Mouse (Mus musculus) adrenal gland, postnatal 4 days (tissue): ENCODE measurements around the gene Mdm2. TPM values are rescaled to one million over a fixed set of nuclear protein-coding genes. Genes with fewer than 3 reads are reported as not detected.

Experiments used
- DNase-seq, 2 experiments: peaks; one replicate each; pipeline ENCODE4 v3.0.0; 2021 to 2022; ENCODE audit warnings: low spot score in 2 of 2, mixed read lengths in 2 of 2
- total RNA-seq, 2 experiments: library from RNA; stranded (reverse); gene quantifications; 2 replicates each; pipeline ENCODE4 v1.2.3; 2021

Gene Mdm2
- total RNA-seq, 2 experiments from 2014 or later = 63.3 to 67.4 TPM

DNA sequence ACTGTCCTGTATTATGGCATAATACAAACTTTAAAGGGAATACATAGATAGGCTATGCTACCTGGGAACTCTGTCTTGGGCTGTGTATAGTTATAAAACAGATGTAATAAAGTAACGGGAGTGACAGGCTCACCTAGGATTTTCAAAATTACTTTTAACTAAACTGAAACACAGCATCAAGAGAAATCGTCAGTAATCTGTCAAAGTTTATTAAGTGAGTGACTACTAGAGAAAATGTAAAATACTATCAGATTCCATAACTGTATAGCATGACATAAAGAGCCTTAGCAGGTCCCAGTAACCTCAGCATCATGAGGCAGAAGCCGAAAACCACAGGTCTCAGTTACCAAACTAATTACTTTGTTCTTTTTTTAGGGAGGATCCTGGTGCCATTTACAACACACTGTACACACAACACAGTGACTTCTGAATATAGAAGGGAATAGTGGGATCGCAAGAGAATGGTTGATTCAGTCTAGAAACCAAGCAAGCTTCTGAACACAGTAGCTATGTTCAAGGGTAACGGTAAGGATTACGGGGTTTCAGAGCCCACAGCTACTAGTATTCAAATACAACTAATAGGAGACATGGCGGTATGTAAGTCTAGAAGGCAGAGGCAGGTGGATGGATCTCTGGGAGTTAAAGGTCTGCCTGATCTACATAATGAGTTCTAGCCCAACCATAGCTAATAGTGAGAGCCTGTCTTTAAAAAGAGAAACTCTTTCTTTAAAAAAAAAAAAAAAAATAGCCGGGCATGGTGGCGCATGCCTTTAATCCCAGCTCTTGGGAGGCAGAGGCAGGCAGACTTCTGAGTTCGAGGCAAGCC lies 12.0 kb downstream of the Mdm2 start:
- no peak for DNase-seq

DNA sequence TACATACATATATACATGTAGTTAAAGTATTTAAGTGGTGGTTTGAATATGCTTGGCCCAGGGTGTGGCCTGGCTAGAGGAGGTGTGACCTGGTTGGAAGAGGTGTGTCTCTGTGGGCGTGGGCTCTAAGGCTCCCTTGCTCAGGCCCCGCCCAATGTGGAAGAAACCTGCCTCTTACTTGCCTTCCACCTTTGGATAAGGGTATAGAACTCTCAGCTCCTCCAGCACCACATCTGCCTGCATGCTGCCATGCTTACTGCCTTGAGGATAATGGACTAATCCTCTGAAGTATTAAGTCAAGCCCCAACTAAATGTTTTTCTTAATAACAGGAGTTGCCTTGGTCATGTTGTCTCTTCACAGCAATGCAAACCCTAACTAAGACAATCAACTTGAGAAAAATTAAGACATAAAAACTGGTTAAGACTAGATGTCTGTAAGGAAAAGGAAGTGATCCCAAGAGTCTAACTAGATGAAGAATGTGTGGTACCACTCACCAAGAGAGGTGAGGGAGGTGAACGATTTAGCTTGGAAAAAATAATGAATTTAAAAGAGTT lies 12.9 kb downstream of the Mdm2 start:
- DNase-seq = no peak

DNA sequence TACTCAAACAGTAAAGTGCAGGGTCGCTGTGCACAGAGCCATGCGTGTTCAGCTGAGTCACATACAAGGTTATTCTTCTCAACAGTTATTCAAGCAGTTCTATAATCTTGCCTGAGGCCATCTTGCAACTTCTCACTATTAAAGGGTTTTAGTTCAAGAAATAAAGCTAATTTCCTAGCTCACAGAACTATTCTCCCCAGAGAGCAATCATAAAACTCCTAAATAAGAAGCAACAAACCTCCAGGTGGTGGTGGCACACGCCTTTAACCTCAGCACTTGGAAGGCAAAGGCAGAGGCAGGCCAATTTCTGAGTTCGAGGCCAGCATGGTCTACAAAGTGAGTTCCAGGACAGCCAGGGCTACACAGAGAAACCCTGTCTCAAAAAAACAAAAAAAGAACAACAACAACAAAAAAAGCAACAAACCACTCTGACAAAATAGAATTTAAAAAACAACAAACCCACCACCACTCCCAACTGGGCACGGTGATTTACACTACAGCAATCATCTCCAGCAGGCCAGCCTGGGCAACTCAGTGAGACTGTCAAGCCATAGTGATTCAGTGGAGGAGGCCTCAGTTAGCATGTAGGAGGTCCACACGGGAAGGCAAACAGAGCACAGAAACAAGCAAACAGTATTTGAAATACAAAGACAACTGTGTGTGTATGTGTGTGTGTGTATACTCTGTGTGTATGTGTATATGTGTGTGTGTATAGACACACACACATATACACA lies 13.6 kb downstream of the Mdm2 start:
- DNase-seq = no peak

DNA sequence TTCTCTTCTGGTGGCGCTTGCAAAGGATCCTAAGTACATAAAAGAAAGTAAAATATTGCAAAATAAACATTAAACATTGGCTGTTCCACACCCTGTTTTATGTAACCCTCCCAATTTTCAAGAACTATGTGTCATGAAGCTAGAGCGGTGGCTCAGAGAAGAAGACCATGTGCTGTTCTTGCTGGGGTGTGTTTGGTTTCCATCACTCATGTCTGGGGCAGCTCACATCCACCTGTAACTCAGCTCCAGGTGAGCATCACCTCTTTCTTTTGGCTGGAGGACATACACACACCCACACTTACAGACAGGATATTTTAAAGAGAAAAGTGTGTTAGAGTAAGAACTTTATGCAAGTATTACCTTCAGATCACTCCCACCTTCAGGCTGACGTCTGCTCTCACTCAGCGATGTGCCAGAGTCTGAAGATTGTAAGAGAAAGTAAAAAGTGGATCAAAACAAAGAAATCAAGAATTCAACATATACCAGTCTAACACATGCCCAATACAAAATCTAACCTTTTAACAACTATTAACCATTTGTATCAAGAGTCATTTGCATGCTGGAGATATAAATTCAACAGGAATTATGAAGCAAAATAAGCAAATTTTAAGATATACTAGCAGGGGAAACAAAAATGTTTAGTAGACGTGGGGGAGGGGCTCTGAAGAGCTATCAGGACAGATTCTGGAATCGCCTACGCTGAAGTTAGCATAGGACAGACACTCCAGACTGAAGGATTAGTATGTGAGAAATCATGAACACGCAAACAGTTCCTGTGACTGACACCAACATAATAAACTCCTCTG lies 14.3 kb downstream of the Mdm2 start:
- DNase-seq = no peak

DNA sequence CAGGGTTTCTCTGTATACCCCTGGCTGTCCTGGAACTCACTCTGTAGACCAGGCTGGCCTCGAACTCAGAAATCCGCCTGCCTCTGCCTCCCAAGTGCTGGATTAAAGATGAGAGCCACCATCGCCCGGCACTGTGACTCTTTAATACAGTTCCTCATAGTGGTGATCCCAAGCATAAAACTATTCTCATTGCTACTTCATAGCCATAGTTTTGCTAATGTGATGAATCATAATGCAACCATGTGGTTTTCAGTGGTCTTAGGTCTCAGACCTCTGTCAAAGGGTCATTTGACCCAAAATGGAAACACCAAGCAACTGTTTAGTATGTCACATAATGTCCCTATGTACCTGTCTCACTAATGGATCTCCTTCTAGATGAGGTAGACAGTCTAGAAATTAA lies 15.0 kb downstream of the Mdm2 start:
- no peak for DNase-seq

DNA sequence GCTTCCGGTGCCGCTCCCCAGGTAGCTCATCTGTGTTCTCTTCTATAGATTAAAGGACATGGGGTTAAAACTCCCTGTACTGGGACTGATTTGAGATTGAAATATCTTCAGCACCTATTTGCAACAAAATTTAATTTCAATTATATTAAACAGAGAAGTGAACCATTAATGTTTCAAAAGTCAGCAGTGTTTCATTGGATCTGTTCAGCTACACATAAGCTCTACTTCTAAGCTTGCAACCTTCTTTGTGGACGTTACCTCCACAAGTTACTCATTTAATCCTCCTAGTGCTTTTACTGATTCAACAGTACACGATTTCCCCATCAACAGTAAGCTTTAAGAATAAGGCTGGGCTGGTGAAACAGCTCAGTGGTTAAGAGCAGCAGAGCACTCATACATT lies 15.5 kb downstream of the Mdm2 start:
- no peak for DNase-seq

DNA sequence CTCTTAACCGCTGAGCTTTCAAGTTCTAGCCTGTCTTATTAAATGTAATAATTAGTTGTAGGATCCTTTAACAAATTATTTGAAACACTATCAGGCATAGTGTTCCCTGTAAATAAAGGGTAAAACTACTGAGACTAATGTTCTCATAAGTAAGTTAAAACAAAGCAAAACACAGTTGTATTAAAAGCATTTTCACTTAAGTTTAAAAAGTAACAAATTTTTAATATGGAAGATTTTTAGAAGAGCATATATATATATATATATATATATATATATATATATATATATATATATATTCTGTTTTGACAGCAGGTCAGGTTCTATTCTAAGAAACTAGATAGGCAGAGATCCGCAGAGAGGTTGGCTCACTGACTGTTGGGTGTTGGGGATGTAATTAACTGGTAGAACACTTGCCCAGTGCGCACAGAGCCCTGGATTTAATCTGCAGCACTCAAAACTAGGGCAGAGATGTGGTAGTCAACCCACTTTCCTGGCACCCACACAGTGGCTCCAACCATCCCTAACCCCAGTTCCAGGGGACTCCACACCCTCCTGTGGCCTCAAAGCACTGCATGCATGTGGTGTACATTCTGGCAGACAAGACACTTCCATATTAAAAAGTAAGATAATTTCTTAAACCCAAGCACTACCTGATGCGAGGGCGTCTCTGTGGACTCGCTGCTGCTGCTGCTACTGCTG lies 16.2 kb downstream of the Mdm2 start:
- DNase-seq = no peak

DNA sequence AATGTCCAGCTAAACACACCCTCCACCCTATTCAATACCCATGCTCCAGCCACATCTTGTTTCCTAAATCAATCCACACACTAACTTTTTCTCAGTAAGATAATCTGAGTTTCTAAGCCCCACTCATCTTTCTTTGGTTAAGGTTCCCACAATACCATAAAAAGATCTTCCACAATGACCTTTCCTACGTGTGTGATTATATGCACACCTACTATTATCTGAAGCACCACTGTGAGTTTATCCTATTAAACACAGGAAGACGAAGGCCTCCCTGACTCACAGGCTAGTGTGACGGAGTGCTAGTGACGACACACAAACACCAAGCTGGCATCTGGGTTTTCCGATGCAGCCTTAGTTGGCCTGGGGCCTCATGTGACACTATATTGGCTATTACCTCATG lies 17.6 kb downstream of the Mdm2 start:
- DNase-seq = no peak

DNA sequence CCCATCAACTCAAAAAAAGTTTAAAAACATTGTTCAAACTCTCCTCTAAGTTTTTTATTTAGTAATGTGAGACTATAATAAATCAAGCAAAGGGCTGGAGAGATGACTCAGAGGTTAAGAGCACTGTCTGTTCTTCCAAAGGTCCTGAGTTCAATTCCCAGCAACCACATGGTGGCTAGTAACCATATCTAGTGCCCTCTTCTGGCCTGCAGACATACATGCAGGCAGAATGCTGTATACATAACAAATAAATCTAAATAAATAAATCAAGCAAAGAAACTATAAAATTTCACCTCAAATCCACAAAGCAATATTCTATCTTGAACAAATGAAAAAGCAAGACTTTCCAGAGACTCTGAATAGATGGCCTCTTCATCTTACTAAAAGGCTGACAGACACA lies 18.4 kb downstream of the Mdm2 start:
- no peak for DNase-seq

DNA sequence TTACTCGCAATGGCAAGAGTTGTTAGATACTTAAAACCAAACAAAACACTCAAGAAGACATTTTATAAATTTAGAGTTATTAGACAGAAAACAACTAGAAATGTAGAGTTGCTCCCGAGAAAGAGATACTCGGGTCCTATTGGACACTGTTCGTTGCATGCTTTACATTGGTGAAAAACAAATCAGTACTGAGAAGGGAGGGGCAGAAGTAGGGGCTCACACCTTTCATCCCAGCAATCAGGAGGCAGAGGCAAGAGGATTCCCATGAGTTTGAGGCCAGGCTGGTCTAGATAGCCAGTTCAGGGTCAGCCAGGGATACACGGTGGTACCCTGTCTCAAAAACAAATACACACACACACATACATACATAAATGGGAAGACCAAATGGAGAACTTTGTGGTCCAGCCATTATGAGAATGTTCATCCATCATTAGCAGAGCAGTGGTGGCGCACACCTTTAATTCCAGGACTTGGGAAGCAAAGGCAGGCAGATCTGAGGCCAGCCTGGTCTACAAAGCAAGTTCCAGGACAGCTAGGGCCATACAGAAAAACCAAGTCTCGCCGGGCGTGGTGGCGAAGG lies 19.1 kb downstream of the Mdm2 start:
- DNase-seq = no peak

DNA sequence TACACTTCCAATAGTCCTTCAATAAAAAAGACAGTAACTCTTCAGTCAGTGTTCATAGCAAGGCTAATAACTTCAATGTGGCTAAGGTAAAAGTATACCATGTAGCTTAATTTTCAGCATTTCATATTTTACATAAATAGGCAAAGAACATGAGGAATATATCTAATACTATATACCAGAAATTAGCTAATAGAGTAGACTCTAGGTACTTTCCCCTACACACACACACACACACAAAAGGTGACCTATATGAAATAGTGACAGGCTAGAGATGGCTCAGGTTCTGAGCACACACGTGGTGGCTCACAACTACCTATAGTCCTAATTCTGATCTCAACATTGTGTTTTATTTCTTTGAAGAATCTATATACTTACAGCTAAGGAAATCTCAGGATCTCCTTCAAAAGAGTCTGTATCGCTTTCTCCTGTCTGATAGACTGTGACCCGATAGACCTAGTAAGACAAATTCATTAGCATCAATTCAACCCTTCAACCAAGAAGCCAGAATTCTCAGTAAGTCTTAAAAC lies 19.7 kb downstream of the Mdm2 start:
- DNase-seq = no peak

DNA sequence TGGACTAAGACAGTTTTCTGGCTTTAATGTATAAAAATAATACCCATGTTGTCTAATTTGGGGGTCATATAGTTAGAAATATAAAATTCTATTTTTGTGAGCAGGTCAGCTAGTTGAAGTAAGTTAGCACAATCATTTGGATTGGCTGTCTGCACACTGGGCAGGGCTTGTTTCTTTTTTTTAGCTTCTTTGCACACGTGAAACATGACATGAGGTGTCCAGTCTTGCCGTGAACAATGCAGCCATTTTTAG lies 20.5 kb downstream of the Mdm2 start:
- DNase-seq = no peak

DNA sequence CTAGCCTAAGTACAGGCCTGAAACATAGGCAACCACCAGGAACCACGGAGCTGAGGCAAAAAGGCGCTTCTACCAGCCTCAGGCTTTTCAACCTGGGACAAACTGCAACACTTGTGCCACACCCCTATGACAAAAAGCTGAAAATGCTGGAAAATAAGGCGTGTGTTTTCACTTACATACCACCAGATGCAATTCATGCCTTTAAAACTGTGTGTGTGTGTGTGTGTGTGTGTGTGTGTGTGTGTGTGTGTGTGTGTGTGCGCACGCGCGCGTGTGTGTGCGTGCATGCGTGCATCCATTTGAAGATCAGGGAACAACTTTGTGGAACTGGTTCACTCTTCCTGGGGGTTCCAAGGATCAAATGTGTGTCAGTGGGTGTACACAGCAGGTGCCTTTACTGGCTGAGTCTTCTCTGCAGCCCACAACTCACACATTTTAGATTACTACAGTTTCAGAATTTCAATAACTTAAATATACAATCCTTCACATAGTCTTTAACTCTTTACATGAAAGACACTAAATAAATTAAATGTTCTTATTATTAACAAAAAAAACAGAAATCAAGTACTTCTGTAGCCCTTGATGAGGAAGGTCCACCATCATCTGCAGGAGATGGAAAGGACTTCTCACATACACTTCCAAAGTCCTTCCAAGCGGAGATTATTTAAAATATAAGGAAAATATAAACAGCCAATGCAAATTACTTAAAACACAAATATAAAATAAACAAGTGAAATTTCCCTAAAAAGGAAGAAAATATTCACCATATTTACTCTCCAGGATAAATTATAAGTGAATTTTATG lies 21.1 kb downstream of the Mdm2 start:
- DNase-seq = no peak

DNA sequence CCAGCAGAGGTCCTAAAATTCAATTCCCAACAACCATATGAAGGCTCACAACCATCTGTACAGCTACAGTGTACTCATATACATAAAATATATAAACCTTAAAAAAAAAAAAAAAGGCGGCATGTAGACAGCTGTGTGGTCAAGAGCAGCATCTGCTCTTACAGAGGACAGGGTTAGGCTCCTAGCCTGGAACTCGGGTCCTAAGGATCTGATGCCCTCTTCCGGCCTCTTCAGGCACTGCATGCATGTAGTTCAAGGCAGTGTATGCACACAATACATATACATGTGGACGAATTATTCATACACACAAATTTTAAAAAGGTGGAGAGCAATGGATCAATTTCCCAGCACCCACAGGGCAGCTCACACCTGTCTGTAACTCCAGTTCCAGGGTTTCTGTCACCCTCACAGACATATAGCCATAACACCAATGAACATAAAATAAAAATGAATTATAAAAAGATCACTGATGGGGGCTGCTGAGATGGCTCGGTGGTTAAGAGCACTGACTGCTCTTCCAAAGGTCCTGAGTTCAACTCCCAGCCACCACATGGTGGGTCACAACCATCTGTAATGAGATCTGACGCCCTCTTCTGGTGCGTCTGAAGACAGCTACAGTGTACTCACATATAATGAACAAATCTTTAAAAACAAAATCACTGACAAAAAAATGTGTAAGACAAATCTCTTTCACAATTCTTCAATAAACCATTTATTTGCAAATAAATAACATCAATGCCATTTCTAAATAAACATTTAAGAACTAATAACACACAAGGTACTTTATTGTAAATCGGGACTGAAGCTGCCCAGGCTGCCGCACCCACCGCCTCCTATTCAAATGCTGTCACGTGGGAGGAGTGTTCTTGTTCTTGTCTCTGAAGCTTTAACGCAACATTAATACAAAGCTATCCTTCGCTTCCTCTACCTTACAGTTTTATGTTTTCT lies 22.1 kb downstream of the Mdm2 start:
- DNase-seq = no peak

DNA sequence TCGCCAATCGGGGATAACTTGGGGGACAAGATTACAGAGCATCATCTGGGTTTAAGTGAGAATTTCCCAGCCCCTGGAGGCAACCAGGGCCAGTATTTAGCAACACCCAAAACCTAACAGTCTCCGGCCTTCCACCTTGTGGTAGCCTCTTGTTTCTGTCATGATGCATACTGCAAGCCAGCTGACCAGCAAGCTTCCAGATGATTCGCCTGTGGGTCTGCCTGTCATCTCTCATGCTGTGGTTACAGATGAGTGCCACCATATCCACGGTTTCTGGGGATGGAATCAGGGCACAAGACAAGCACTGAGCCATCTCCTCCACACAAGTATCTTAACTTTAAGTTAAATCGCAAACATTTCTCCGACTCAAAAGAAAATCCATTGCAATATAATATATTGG lies 23.0 kb downstream of the Mdm2 start:
- no peak for DNase-seq

DNA sequence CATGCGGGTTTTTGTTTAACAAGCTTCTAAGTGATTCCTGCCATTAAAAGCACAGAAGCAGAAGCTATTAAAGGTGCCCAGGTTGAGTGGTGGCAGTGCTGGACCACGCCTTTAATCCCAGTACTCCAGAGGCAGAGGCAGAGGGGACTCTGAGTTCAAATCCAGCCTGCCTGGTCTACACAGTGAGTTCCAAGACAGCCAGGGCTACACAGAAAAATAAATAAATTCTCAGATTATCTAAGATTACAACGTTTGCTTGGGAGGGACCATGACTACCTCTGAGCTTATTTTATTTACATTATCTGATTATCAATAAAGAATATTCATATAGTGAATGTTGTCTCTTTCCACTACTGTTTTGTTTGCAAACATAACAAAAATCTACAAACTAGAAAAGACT lies 23.5 kb downstream of the Mdm2 start:
- no peak for DNase-seq

DNA sequence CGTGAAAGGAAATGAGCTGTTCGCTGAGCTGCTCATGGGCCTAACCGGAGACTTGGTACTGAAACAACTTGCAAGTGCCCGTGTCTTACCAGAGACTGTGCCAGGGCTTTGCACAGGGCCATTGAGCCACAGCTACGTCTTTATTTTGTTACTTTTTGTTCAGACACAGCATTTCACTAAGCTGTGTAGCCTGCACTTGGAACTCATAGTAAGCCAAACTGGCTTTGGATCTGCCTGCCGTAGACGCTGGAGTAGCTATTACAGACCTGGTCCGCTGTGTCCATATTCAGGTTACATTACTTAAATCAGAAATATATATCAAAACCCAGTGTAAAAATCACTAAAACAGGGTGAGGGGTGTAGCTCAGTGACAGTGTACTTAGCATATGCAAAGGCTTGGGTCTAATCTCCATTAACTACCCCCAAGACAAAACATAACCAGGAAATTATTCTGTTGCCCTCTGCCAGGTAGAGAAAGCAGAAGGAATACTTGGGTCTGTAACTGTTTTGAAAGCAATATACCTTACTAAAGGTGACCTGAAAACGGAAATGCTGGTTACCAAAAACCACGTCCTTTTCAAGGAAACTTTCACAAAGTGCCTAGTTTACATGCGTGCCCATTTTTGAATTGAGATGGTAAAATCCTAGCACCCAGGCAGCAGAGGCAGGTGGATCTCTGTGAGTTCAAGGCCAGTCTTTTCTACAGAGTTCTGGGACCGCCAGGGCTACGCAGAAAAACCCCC lies 24.5 kb downstream of the Mdm2 start:
- DNase-seq = no peak
